Mouse (Mus musculus) neural tube, embryonic 15.5 days (tissue): ENCODE measurements at regions not wholly inside any gene's neighbourhood (a gene's known extent, or its start where the extent isn't known, plus 50 kb on each side); places are given as distances from the start of the nearest gene placed in this dataset.
A peak's percentile ranks its signal among the peaks of the same experiment; 100 is the strongest.

ENCODE experiments used
- ATAC-seq: fragments of 200-750 bp; cut with Nextera tagmentation; 2 replicates; pipeline ENCODE4 v1.8.0; 2017; ENCODE audit warnings: mild to moderate bottlenecking, moderate TSS enrichment, moderate library complexity; ENCODE audit not compliant: low FRiP score
- H3K27ac ChIP-seq: fragments of 300-500 bp; sonication (generic); replicated peaks from 2 replicates; pipeline ENCODE4 v1.5.1; 2015; ENCODE audit warnings: mild to moderate bottlenecking, inconsistent platforms
- H3K27me3 ChIP-seq: fragments of 300-500 bp; sonication (generic); replicated peaks from 2 replicates; pipeline ENCODE4 v1.6.1; 2015; ENCODE audit warnings: inconsistent platforms
- H3K36me3 ChIP-seq: fragments of 300-500 bp; sonication (generic); 2 replicates; pipeline ENCODE4 v1.6.1; 2015; ENCODE audit warnings: inconsistent platforms
- H3K4me1 ChIP-seq: fragments of 300-500 bp; sonication (generic); 2 replicates; pipeline ENCODE4 v1.6.1; 2015; ENCODE audit warnings: inconsistent platforms
- H3K4me2 ChIP-seq: fragments of 300-500 bp; sonication (generic); 2 replicates; pipeline ENCODE4 v1.6.1; 2015; ENCODE audit warnings: inconsistent platforms, mild to moderate bottlenecking, moderate library complexity
- H3K4me3 ChIP-seq: fragments of 300-500 bp; sonication (generic); replicated peaks from 2 replicates; pipeline ENCODE4 v1.5.1; 2015; ENCODE audit warnings: mild to moderate bottlenecking, inconsistent platforms
- H3K9ac ChIP-seq: fragments of 300-500 bp; sonication (generic); replicated peaks from 2 replicates; pipeline ENCODE4 v1.6.1; 2015; ENCODE audit warnings: mild to moderate bottlenecking, inconsistent platforms
- H3K9me3 ChIP-seq: fragments of 300-500 bp; sonication (generic); replicated peaks from 2 replicates; pipeline ENCODE4 v1.6.1; 2016; ENCODE audit warnings: inconsistent platforms
- WGBS: fragments of 180-500 bp; shearing (Covaris S2); methylation state at CpG from one replicate; pipeline ENCODE4 v1.1.7; 2015; ENCODE audit warnings: mixed read lengths; 5-methylcytosine and 5-hydroxymethylcytosine counted together

DNA sequence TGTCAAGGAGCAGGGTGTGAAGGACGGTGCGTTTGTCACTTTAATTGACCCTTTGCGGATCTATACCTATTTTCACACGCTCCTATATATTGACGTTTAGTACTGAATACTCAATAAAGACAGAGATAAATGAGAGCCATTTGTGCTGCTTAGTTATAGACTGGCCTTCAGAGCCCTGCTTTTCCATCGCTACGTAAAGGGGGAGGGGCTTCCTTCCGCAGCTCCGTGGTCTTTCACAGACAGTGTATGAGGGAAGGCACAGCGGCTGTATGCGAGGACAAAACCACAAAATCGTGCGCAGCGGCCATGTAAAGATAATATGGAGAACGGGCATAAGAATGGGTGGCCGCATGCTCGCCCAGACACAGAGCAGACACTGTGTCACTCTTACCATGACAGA lies 58.4 kb upstream of the Pced1b start:
- no peak for ATAC-seq
- Histone ChIP-seq H3K4me1 (0 out of 2 replicates have a peak, but pooled peaks cover 2% of the 10 kb centered on the region), H3K27ac (no peak overlapping the region), H3K9me3 (no peaks in the 10 kb centered on the region), H3K4me2 (no peak overlapping the region), H3K27me3 (no peaks in the 10 kb centered on the region), H3K36me3 (no peaks in the 10 kb centered on the region), H3K4me3 (no peak overlapping the region), H3K9ac (no peak overlapping the region)
- WGBS, result 68% methylated on average over 17 of the region's 17 CpGs

- Histone ChIP-seq H3K36me3 (no peaks in the 10 kb centered on the region), H3K4me1 (peaks cover 3% of the 10 kb centered on the region; the same call in 1 of the 2 replicates), H3K4me3 (no peak overlapping the region), H3K9me3 (no peaks in the 10 kb centered on the region), H3K27me3 (no peaks in the 10 kb centered on the region), H3K9ac (no peak overlapping the region), H3K4me2 (no peak overlapping the region), H3K27ac (no peak overlapping the region)
- ATAC-seq, result no peak
- WGBS, result 42% methylated on average over 3 of the region's 3 CpGs
Measured at GRCm38 (mm10) chr15:97187831-97188230, 59.1 kb upstream of the Pced1b start.

DNA sequence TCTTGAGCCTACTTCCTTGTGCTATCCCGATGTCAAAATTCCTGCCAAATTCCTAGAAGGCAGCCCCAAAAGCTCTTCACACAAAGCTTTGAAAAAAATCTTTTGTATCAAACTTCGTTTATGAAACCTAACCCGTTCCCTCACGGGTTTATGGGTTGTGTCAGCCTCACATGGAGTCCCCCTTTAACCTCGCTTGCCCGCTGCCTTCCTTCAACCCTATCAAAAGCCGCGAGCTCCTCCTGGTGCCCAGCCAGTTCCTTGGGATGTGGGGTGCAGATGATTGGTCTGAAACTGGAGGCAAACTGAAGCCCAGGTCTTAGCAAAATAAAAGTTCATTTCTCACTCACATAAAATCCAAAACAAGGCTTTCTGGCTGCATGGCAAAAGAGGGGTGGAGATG lies 60.9 kb upstream of the Pced1b start:
- peaks cover 13% of the 10 kb centered on the region for H3K4me1 ChIP-seq
- H3K9ac ChIP-seq, result no peak overlapping the region
- WGBS, result 83% methylated on average over 8 of the region's 8 CpGs
- H3K4me2 ChIP-seq, result no peak overlapping the region
- no peaks in the 10 kb centered on the region for H3K9me3 ChIP-seq
- ATAC-seq, result no peak
- no peaks in the 10 kb centered on the region for H3K36me3 ChIP-seq
- no peak overlapping the region for H3K27ac ChIP-seq
- no peak overlapping the region for H3K4me3 ChIP-seq
- no peaks in the 10 kb centered on the region for H3K27me3 ChIP-seq

DNA sequence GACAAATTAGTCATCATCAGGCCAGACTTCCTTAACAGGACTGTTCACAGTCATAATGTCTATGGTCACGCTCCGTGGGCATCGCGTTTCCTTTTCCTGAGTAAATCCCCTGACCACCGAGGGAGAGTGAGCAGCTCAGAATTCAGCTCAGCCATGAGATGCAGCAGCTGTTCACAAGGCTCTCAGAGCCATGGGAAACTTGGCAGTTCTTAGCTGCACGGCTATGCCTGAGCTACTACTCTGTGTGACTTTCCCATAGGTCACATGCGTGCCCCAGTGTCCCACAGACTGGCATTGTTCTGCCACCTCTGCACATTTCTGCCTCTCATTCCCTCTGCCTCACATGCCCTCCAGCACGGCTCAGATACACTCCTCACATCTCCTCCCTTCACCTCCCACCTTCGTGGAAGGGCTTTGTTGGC lies 64.3 kb upstream of the Pced1b start:
- WGBS, result 49% methylated on average over 9 of the region's 9 CpGs
- Histone ChIP-seq H3K36me3 (no peaks in the 10 kb centered on the region), H3K4me2 (no peak overlapping the region), H3K27me3 (no peaks in the 10 kb centered on the region), H3K9me3 (no peaks in the 10 kb centered on the region), H3K9ac (no peak overlapping the region), H3K4me1 (peaks cover 25% of the 10 kb centered on the region), H3K4me3 (no peak overlapping the region), H3K27ac (no peak overlapping the region)
- no peak; the same call in 1 of the 2 replicates for ATAC-seq

DNA sequence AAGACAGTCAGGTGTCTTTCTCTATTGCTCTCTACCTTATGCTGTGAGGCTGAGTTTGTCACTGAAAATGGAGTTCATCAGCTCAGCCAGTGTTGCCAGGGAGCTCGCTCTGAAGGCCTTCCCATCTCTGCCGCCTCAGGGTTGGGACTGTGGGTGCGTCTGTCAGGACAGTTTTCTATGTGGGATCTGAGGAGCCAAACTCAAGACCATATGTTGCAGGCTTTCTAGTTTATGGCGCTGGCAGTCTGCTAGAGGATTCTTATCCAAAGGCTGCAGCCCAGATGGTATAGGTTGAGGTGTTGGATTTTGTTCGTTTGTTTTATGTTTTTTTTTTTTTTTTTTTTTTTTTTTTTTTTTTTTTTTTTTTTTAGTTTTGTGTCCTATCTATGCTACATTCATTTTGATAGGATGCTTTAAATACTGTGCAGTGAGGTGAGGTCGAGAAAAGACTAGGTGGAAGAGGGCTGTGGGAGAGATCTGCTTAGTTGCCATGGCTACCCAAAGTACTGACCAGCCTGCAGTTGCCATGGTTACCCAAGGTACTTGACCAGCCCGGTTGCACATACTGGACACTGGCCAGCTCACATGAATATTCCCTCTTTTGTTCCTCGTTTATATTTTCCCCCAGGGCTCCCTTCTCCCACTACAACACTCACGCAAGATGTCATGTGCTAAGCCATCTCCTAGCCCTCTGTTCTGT lies 65.8 kb upstream of the Pced1b start:
- H3K4me3 ChIP-seq, result no peak overlapping the region
- 41% methylated on average over 9 of the region's 9 CpGs for WGBS
- peaks cover 25% of the 10 kb centered on the region for H3K4me1 ChIP-seq
- H3K9me3 ChIP-seq, result no peaks in the 10 kb centered on the region
- 0 out of 2 replicates have a peak overlapping the region, but pooled peaks have one; percentile 25 for H3K27ac ChIP-seq
- H3K27me3 ChIP-seq, result no peaks in the 10 kb centered on the region
- no peak; the same call in 1 of the 2 replicates for ATAC-seq
- no peak overlapping the region for H3K4me2 ChIP-seq
- no peak overlapping the region for H3K9ac ChIP-seq
- no peaks in the 10 kb centered on the region for H3K36me3 ChIP-seq

- Histone ChIP-seq H3K9ac (no peak overlapping the region), H3K4me3 (no peak overlapping the region), H3K4me2 (no peak overlapping the region), H3K36me3 (no peaks in the 10 kb centered on the region), H3K27ac (no peak overlapping the region; the same call in 1 of the 2 replicates), H3K4me1 (peaks cover 28% of the 10 kb centered on the region), H3K27me3 (no peaks in the 10 kb centered on the region), H3K9me3 (no peaks in the 10 kb centered on the region)
- WGBS, result 34% methylated on average over 3 of the region's 3 CpGs
- no peak for ATAC-seq
Measured at GRCm38 (mm10) chr15:97178286-97178685, 68.6 kb upstream of the Pced1b start.

DNA sequence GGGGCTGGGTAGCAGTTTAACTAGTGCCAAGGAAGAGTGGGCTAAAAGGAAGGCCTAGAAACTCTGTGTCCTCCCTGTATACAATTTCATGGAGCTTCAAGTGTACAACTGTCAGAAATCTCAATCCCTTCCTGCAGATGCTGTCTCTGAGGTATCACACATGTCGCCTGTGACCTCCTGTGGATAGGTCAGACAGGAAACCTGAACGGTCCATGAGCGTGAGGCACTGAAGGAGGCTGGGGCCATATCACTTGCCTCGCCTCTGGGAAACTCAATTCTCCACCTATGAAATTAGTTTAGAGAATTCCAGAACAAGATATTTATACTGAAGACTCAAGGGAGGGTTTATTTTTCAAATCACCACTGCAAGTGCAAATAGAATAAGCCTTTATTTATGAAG lies 69.1 kb upstream of the Pced1b start:
- no peaks in the 10 kb centered on the region for H3K36me3 ChIP-seq
- no peaks in the 10 kb centered on the region for H3K9me3 ChIP-seq
- H3K4me3 ChIP-seq, result no peak overlapping the region
- no peak overlapping the region for H3K9ac ChIP-seq
- no peak overlapping the region for H3K4me2 ChIP-seq
- 73% methylated on average over 4 of the region's 4 CpGs for WGBS
- ATAC-seq, result no peak
- H3K27me3 ChIP-seq, result no peaks in the 10 kb centered on the region
- no peak overlapping the region for H3K27ac ChIP-seq
- peaks cover 29% of the 10 kb centered on the region for H3K4me1 ChIP-seq

DNA sequence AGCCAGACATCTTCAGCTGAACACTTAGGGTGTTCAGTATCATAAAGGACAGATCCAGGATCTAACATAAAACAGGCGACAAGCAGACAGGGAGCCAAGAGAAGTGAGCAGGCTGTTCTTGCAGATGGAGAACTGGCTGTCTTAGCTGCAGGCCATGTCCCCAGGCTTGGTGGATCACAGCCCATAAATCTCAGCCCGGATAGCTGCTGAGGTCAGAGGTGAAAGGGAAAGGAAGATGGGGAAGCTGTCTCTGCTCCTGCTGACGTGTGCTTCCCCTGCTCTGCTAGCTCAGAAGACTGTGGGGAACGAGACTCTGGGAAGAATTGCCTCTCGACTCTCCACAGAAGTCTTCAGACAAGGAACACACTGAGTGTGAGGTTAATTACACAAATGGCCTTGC lies 71.9 kb upstream of the Pced1b start:
- H3K9ac ChIP-seq, result no peak overlapping the region
- H3K4me2 ChIP-seq, result no peak overlapping the region
- peaks cover 12% of the 10 kb centered on the region for H3K4me1 ChIP-seq
- H3K9me3 ChIP-seq, result no peaks in the 10 kb centered on the region
- no peak for ATAC-seq
- 35% methylated on average over 5 of the region's 5 CpGs for WGBS
- no peak overlapping the region for H3K27ac ChIP-seq
- no peaks in the 10 kb centered on the region for H3K36me3 ChIP-seq
- H3K27me3 ChIP-seq, result no peaks in the 10 kb centered on the region
- H3K4me3 ChIP-seq, result no peak overlapping the region

GRCm38 (mm10) chr15:97173233-97173632 lies 73.7 kb upstream of the Pced1b start:
- no peaks in the 10 kb centered on the region for H3K36me3 ChIP-seq
- H3K9ac ChIP-seq, result no peak overlapping the region
- no peak overlapping the region for H3K27ac ChIP-seq
- peaks cover 9% of the 10 kb centered on the region for H3K4me1 ChIP-seq
- no peak overlapping the region for H3K4me3 ChIP-seq
- H3K4me2 ChIP-seq, result no peak overlapping the region
- no peaks in the 10 kb centered on the region for H3K27me3 ChIP-seq
- H3K9me3 ChIP-seq, result no peaks in the 10 kb centered on the region
- 79% methylated on average over 17 of the region's 17 CpGs for WGBS
- ATAC-seq, result no peak

GRCm38 (mm10) chr15:97170074-97170473 lies 76.8 kb upstream of the Pced1b start:
- no peaks in the 10 kb centered on the region for H3K36me3 ChIP-seq
- no peaks in the 10 kb centered on the region for H3K27me3 ChIP-seq
- no peak overlapping the region for H3K9ac ChIP-seq
- H3K4me2 ChIP-seq, result no peak overlapping the region
- no peak overlapping the region for H3K27ac ChIP-seq
- WGBS, result 73% methylated on average over 6 of the region's 6 CpGs
- H3K4me1 ChIP-seq, result peaks cover 5% of the 10 kb centered on the region; the same call in 1 of the 2 replicates
- ATAC-seq, result no peak
- H3K4me3 ChIP-seq, result no peak overlapping the region
- H3K9me3 ChIP-seq, result no peaks in the 10 kb centered on the region

GRCm38 (mm10) chr15:97169381-97169780 lies 77.5 kb upstream of the Pced1b start:
- Histone ChIP-seq H3K27me3 (no peaks in the 10 kb centered on the region), H3K9ac (no peak overlapping the region), H3K27ac (no peak overlapping the region), H3K4me3 (no peak overlapping the region), H3K4me2 (no peak overlapping the region), H3K9me3 (no peaks in the 10 kb centered on the region), H3K36me3 (no peaks in the 10 kb centered on the region), H3K4me1 (peaks cover 5% of the 10 kb centered on the region; the same call in 1 of the 2 replicates)
- 89% methylated on average over 10 of the region's 10 CpGs for WGBS
- ATAC-seq, result no peak

DNA sequence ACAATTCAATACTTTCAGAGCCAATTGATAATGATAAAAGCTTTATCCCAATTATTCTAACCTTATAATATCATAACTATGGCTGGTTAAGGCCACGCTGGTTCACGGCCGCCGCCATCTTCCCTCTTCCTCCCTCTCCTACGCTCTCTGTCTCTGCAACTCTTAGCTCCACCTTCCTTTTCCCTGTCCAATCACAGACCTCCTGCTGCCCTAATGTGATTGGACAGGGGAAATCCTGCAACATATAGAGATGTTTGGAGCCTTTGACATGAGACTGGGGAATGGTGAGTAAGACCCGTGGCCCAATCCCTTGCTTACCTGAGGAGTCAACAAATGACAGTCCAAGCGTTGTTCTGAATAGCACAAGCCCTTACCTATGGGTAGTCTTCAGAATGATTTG lies 79.8 kb upstream of the Pced1b start:
- ATAC-seq, result no peak
- WGBS, result 97% methylated on average over 7 of the region's 7 CpGs
- Histone ChIP-seq H3K4me3 (no peak overlapping the region), H3K4me2 (no peak overlapping the region), H3K27me3 (no peaks in the 10 kb centered on the region), H3K27ac (no peak overlapping the region), H3K4me1 (no peaks in the 10 kb centered on the region; the same call in 1 of the 2 replicates), H3K9ac (no peak overlapping the region), H3K36me3 (no peaks in the 10 kb centered on the region), H3K9me3 (no peaks in the 10 kb centered on the region)
